Mouse (Mus musculus): Measurements from ENCODE around the gene Il15.

Il15 gene

DNA sequence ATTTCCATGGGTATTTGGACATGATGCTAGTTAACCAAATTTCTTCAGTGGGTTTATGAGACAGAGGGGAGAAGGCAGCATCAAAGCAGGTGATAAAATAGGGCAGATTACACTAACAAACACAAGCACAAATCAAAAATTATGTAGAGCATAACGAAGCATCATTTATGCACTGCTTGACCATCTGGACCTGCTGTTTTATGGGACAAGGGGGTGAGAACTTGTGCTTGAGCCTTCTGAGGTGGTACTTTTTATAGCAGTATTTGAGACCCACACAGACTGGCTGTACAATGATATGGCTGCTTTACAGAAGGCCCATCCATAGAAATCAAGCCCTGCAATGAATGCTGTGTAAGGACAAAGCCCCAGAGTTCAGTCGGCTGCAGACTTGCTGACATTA, 46.9 kb downstream of the Il15 start:
- DNase-seq (ENCODE audit: low read depth, low spot score), result peak; percentile 54

DNA sequence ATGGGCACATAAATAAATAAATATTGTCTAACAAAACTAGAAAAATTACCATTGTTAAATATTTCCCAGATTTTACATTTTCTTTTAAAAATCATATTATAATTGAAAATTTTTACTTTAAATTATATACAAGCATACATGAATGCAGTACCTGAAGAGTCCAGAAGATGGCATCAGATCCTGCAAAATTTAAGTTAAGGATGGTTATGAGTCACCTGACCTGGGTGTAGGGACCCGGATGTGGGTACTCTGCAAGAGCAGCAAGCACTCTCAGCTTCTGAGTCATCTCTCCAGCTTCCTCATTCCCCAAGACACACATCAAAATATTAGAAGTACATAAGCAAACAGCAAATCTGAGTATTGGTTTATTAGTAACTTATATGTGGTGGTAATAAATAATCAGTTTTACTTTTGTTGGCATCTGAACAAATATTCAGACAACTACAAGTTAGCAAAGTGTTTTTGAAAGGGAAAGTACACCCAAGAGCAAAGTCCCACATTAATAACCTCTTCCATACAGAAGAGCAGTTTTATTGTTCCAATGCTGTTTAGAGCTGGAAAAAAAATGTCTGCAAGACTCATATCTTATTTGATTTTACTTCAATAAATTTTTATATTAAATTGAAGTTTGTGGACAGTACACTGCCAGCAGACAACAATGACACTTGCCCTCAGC, 51.6 kb downstream of the Il15 start:
- peak; percentile 15 for DNase-seq (ENCODE audit: low read depth, low spot score)

DNA sequence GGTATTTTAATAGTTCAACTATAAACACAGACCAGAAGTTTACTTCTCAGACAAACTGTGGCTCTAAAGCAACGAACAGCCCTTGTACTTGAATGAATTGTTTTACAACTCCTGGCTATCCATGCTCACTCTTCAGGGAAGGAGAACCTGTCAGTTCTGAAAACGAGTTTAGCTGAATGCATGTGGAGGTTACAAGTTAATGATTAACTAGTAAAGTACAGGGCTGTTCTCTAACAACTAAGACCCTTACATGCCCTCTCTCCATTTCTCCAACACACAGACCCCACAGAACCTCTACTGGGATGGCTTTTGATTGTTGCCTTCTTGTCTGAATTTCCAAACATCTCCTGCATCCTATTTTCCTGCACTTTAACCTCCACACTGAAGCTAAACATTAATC, 53.7 kb downstream of the Il15 start:
- DNase-seq (ENCODE audit: low read depth, low spot score), result no peak

- no peak for DNase-seq (ENCODE audit: low read depth, low spot score)
These were observed 56.5 kb downstream of the Il15 start for GRCm38 (mm10) chr8:82346485-82346884.

- DNase-seq (ENCODE audit: low read depth, low spot score), result no peak
These were observed 71.3 kb downstream of the Il15 start for GRCm38 (mm10) chr8:82331675-82332234.

- DNase-seq (ENCODE audit: low read depth, low spot score), result peak; percentile 28
These were observed 74.9 kb downstream of the Il15 start for GRCm38 (mm10) chr8:82327986-82328652.

DNA sequence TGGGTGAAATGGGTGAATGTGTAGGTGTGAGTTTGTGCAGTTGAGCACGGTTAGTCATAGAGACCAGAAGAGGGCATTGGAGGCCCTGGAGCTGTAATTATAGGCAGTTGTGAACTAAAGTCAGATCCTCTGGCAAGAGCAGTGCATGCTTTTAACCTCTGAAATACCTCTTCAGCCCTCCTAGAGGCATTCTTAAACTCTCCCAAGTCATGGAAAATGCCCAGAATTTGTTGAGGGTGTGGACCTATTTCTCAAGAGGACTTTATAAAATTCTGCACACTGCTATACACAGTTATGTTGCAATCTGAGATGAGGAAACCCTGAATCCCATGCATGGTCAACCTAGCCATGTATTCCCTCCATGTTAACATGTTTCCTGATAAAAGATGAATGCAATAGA, 77.0 kb downstream of the Il15 start:
- no peak for DNase-seq (ENCODE audit: low read depth, low spot score)

- no peak for DNase-seq (ENCODE audit: low read depth, low spot score)
These were observed 77.4 kb downstream of the Il15 start for GRCm38 (mm10) chr8:82325586-82325985.

DNA sequence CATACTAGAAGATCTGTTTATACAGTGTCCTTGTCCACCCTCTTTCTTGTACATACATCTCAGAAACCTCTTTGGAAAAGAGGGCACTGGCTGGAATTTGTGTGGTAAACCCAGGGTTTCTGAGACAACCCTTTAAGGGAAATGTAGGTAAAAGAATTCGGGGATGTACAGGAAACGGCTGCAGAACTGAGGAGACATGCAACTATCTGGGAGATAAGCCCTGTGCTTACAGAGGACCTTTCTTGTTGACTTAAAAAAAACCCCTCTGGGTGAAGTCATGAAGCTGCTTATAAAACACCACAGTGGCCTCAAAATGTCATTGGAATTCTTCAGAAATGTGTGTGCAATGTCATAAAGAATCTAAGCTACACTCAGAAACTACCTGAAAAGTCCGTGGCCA, 85.6 kb downstream of the Il15 start:
- no peak for DNase-seq (ENCODE audit: low read depth, low spot score)

DNA sequence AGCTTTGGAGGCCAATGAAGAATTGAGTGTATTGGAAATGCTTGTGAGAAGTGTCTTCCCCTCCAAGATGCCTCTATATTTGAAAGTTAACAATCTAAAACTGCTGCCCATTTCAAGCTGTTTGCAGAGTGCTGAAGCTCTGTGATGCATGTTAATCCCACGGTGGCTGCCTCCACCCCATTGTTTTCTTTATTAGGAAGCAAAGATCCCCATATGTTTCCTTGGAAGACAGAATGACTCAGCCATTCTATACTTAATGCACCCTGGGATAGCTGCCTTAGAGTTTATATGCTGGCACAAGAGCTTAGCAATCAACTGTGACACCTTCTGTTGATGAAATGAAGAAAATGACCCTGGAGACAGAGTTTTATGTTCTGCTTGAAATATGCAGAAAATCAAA, 96.6 kb downstream of the Il15 start:
- peak; percentile 48 for DNase-seq (ENCODE audit: low read depth, low spot score)

GRCm38 (mm10) chr8:82296256-82296655, 106.8 kb downstream of the Il15 start:
- DNase-seq (ENCODE audit: low read depth, low spot score), result no peak

DNA sequence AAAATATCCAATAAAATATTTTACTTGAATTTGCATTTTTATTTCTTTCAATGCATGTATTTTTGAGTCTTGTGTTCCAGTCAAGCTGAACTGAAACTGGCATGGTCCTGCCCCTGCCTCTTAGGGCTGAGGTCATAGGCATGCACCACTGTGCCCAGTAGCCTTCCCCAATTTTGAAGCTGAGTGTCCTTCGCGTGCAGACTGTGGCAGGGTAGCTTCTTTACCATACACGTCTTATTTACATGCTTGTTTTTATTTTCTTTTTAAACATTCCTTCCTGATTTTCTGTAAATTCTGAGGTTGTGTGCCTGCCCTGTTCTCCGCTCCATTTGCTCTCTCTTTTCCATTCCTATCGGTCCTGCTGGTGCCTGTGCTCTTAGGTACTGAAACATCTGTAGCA, 111.4 kb downstream of the Il15 start:
- DNase-seq (ENCODE audit: low read depth, low spot score), result no peak

DNA sequence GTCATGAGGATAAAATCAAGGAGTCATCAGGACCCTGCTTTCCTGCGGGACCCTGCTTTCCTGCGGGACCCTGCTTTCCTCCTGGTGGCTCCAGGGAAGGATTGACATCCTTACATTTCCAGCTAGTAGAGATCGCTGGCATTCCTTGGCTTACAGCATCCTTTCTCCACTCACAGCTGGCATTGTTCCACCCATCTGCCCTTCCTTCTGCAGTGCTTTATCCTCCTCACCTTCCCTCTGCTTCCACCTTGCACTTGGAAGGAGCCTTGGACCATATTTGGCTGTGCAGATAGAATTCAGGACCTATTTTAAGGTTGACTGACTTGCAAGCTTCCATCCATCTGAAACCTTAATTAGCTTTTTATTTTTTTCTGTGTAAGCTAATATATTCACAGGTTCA, 117.2 kb downstream of the Il15 start:
- DNase-seq (ENCODE audit: low read depth, low spot score), result peak; percentile 89

GRCm38 (mm10) chr8:82281995-82282394, 121.0 kb downstream of the Il15 start:
- peak; percentile 28 for DNase-seq (ENCODE audit: low read depth, low spot score)

Measured in brain, adult 2 months (tissue).